Mouse (Mus musculus): ENCODE data around the gene Dip2b.

Dip2b gene

GRCm38 (mm10) chr15:100038470-100038971 is at the start of gene Dip2b:
Gene Dip2b, plus strand, starts transcription at chr15:100038664.
- DNase-seq = peak; percentile 96

DNA sequence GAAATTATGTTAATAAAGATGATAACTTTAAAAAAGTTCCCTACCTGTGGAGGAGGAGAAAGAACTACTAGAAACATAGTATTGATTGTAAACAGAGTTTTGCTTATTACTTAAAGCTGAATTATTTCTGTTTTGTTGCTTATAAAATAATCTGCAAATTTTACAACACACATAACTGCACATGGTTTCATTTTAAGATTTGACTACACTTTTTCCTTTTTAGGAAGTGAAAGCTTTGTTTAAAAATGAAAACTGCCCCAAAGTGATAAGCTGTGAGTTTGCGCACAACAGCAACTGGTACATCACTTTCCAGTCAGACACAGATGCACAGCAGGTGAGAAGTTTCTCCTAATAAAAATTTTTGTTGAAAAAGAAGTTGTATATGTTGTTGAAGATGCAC is 45.4 kb upstream of the Dip2b start:
- no peak for DNase-seq

- DNase-seq = no peak
Measured at GRCm38 (mm10) chr15:99997114-99997804, 41.2 kb upstream of the Dip2b start.

GRCm38 (mm10) chr15:99999390-99999789 is 39.1 kb upstream of the Dip2b start:
- DNase-seq = no peak

GRCm38 (mm10) chr15:100004677-100005273 is 33.7 kb upstream of the Dip2b start:
- DNase-seq = no peak

DNA sequence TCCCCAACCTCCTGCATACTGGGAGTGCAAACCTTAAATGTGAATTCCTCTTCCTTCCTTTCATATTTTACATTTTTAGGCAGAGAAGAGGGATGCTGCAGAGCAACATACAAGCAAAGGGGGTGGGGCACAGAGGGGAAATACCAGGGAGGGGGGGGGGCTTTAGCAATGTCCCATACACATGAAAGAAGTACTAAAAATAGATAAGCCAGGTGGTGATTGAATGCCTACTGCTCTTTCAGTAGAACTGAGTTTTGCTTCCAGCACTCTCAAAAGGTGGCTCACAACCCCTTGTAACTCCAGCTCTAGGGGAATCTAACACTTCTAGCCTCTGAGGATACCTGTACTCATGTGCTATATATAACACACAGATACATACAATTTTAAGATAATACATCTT is 32.3 kb upstream of the Dip2b start:
- DNase-seq = no peak

DNA sequence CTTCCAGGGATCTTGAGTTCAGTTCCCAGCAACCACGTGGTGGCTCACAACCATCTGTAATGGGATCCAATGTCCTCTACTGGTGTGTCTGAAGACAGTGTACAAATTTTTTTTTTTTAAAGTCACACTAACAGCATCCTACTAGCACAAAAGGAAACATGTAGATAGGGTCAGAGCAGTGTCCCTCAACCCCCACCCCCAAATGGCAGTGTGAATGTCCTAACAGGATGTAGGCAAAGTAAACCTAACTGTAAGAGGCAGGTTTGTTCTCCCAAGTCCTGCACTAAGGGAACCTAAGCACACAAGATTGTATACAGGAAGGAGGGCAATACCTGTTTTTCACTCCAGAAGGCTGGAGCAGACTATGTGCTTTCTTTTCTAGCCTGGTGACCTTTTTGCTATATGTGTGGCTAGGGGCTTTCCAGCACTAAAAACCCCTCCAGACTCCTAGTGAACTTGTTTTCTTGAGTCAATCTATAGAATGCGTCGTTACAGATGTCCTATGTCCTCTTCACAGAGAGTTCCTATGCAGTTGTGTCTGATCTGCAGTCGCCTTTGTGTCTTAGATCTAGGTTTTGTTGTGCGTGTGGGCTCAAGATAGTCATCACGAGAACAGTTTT is 20.1 kb upstream of the Dip2b start:
- DNase-seq = no peak

GRCm38 (mm10) chr15:100021175-100021574 is 17.3 kb upstream of the Dip2b start:
- DNase-seq = no peak

GRCm38 (mm10) chr15:100022923-100023322 is 15.5 kb upstream of the Dip2b start:
- peak; percentile 31 for DNase-seq

DNA sequence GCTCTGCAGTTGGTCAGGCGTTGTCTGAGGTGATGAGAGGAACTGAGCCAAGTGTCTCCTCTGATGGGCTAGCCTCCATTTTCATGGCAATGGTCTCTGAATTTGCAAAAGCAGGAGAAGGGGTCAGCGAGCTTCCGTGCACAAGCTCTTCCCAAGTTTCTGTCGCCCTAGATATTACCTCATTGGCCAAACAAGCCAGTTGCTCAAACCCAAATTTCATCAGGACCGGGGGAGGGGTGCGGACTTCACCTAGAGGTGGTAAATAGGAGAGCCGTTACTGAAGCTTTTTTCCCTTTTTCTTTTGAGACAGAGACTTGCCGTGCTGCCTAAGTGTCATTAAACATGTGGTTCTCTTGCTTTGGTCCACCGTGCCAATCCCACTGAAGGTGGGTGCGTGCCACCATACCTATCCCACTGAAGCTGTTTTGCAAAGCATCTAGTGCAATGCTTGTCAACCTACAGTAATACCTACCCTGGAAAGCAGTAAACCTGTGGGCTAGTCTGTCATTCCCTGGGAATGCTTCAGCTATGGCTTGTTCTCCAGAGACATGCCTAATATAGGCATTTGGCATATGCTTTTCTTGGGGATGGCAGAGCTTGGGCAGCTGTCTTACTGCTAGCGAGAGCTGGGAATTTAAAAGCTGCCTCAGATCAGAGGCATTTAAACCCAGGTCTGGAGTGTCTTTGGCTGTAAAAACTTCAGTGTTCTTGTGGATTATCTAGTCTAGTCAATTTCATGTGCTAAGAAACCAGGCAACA is 13.2 kb upstream of the Dip2b start:
- DNase-seq = peak; percentile 41

- DNase-seq = no peak
Measured at GRCm38 (mm10) chr15:100028133-100028532, 10.3 kb upstream of the Dip2b start.

GRCm38 (mm10) chr15:100029497-100029896 is 9.0 kb upstream of the Dip2b start:
- DNase-seq = no peak

- no peak for DNase-seq
Measured at GRCm38 (mm10) chr15:100029900-100030299, 8.6 kb upstream of the Dip2b start.

- DNase-seq = no peak
Measured at GRCm38 (mm10) chr15:100032546-100032945, 5.9 kb upstream of the Dip2b start.

GRCm38 (mm10) chr15:100039001-100039701 is 687 bp downstream of the Dip2b start:
- peak; percentile 39 for DNase-seq

DNA sequence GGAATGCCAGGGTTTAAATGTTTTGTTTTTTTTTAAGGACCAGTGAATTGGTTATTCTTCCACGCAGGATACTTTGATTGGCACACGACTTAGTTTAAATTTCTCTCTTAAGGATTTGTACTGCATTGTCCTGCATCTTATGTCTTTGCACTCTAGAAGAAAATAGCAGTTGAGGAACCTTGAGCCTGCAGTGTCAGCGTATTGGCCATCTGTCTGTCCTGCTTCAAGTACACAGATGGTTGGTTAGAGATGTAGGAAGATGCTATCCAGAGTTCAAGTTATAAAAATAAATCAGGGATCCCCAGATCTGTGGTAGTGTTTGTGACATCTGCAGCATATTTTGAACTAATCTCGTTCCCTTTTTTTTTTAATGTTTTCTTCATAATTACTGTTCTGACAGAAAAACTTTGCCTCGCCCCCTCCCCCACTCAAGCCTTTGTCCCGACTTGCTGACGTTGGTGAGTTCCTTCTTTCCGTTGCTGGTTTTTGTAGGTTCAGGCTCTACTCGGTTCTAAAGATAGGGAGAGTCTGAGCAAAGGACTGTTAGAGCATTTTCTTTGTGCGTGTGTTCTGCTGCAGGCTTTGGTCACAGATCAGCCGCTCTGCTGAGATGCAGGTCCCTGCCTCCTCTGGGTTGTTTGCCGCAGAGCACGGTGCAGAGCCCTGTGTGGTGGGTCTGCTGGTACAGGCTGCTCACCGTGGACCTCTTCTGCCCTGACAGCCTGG is 2.2 kb downstream of the Dip2b start:
- no peak for DNase-seq

GRCm38 (mm10) chr15:100041267-100042047 is 3.0 kb downstream of the Dip2b start:
- DNase-seq = no peak

- DNase-seq = no peak
Measured at GRCm38 (mm10) chr15:100042048-100042400, 3.6 kb downstream of the Dip2b start.

- DNase-seq = no peak
Measured at GRCm38 (mm10) chr15:100045576-100045975, 7.1 kb downstream of the Dip2b start.

GRCm38 (mm10) chr15:100049496-100050087 is 11.1 kb downstream of the Dip2b start:
- DNase-seq = no peak

GRCm38 (mm10) chr15:100050940-100051339 is 12.5 kb downstream of the Dip2b start:
- DNase-seq = no peak
